Mouse (Mus musculus) hindbrain, embryonic 11.5 days (tissue): Measurements from ENCODE around the gene Hist4h4. TPM values are rescaled to one million over a fixed set of nuclear protein-coding genes. Genes with fewer than 3 reads are reported as not detected.

Source experiments
- ATAC-seq: fragments of 200-750 bp; cut with Nextera tagmentation; 2 replicates; pipeline ENCODE4 v1.8.0; 2017; ENCODE audit warnings: mild to moderate bottlenecking, moderate TSS enrichment, moderate library complexity; ENCODE audit not compliant: low FRiP score
- DNase-seq: peaks from one replicate; pipeline ENCODE4 v3.0.0-alpha.2; 2015; ENCODE audit warnings: low spot score
- H3K27ac ChIP-seq: fragments of 300-500 bp; sonication (generic); 2 replicates; pipeline ENCODE4 v1.5.1; 2014; ENCODE audit warnings: mild to moderate bottlenecking, low read depth, low read length
- H3K27me3 ChIP-seq: fragments of 300-500 bp; sonication (generic); 2 replicates; pipeline ENCODE4 v1.6.1; 2014; ENCODE audit warnings: mild to moderate bottlenecking, low read length, moderate library complexity, mixed read lengths; ENCODE audit not compliant: control insufficient read depth, insufficient read depth
- H3K36me3 ChIP-seq: fragments of 300-500 bp; sonication (generic); 2 replicates; pipeline ENCODE4 v1.6.1; 2014; ENCODE audit warnings: mild to moderate bottlenecking, low read length, moderate library complexity, mixed read lengths; ENCODE audit not compliant: control insufficient read depth, insufficient read depth
- H3K4me1 ChIP-seq: fragments of 300-500 bp; sonication (generic); replicated peaks from 2 replicates; pipeline ENCODE4 v1.6.1; 2014; ENCODE audit warnings: low read length, mixed read lengths; ENCODE audit not compliant: control insufficient read depth, insufficient read depth
- H3K4me2 ChIP-seq: fragments of 300-500 bp; sonication (generic); replicated peaks from 2 replicates; pipeline ENCODE4 v1.6.1; 2014; ENCODE audit warnings: mild to moderate bottlenecking, low read depth, low read length
- H3K4me3 ChIP-seq: fragments of 300-500 bp; sonication (generic); 2 replicates; pipeline ENCODE4 v1.5.1; 2014; ENCODE audit warnings: low read depth, low read length
- H3K9ac ChIP-seq: fragments of 300-500 bp; sonication (generic); 2 replicates; pipeline ENCODE4 v1.6.1; 2014; ENCODE audit warnings: low read depth, low read length
- H3K9me3 ChIP-seq: fragments of 300-500 bp; sonication (generic); 2 replicates; pipeline ENCODE4 v1.6.1; 2016; ENCODE audit warnings: low read length; ENCODE audit not compliant: control insufficient read depth
- whole genome bisulfite sequencing: fragments of 180-500 bp; shearing (Covaris S2); extraction: QIAGEN DNeasy Blood & Tissue Kit; methylation state at CpG from one replicate; pipeline ENCODE4 v1.1.7; 2014; 5-methylcytosine and 5-hydroxymethylcytosine counted together
- polyA plus RNA-seq: library from polyadenylated mRNA; unstranded; fragments of >200 nt; fragmentation: Nextera tagmentation; extraction: Ambion mirVana; gene quantifications from 2 replicates; pipeline ENCODE4 v1.2.1, GENCODE M21; 2014

The Hist4h4 gene
- 0.69 and 0.95 TPM in 2 replicates for polyA plus RNA-seq

GRCm38 (mm10) chr6:136803739-136804633, at the start of gene Hist4h4:
TSS of gene Hist4h4 (minus strand) at chr6:136804415.
- Histone ChIP-seq H3K9ac (peak within 1 kb of the TSS; percentile 99), H3K27ac (peak within 1 kb of the TSS; percentile 100), H3K9me3 (no peaks in the 10 kb centered on the region), H3K36me3 (no peaks in the 10 kb centered on the region), H3K4me1 (peaks cover 2% of the 10 kb centered on the region; the same call in 1 of the 2 replicates), H3K27me3 (no peaks in the 10 kb centered on the region), H3K4me3 (peak within 1 kb of the TSS; percentile 69), H3K4me2 (peak within 1 kb of the TSS; percentile 83)
- under 1% methylated on average over 50 of the region's 50 CpGs for WGBS
- DNase-seq: peak; percentile 95
- peak; percentile 77 for ATAC-seq

- WGBS: 69% methylated on average over 3 of the region's 3 CpGs
These were observed 48.5 kb upstream of the Hist4h4 start for GRCm38 (mm10) chr6:136852762-136853161.

GRCm38 (mm10) chr6:136852348-136852747, 48.1 kb upstream of the Hist4h4 start:
- H3K27ac ChIP-seq: no peak overlapping the region

More at GRCm38 (mm10) chr6:136852762-136853161, 48.5 kb upstream of the Hist4h4 start:
- Histone ChIP-seq H3K4me1 (no peaks in the 10 kb centered on the region), H3K9ac (no peak overlapping the region), H3K4me2 (no peak overlapping the region), H3K4me3 (no peak overlapping the region), H3K9me3 (no peaks in the 10 kb centered on the region), H3K36me3 (no peaks in the 10 kb centered on the region), H3K27ac (no peak overlapping the region), H3K27me3 (no peaks in the 10 kb centered on the region)
- DNase-seq (peak; percentile 33), ATAC-seq (no peak)

GRCm38 (mm10) chr6:136850267-136850666, 46.1 kb upstream of the Hist4h4 start:
- H3K4me3 ChIP-seq: no peak overlapping the region
- H3K4me1 ChIP-seq: no peaks in the 10 kb centered on the region
- no peak overlapping the region for H3K9ac ChIP-seq
- no peak overlapping the region for H3K4me2 ChIP-seq
- H3K36me3 ChIP-seq: no peaks in the 10 kb centered on the region
- H3K9me3 ChIP-seq: no peaks in the 10 kb centered on the region
- ATAC-seq (no peak), DNase-seq (no peak)
- H3K27me3 ChIP-seq: no peaks in the 10 kb centered on the region
- WGBS: 83% methylated on average over 6 of the region's 6 CpGs
- no peak overlapping the region for H3K27ac ChIP-seq

More at GRCm38 (mm10) chr6:136852348-136852747, 48.1 kb upstream of the Hist4h4 start:
- Histone ChIP-seq H3K9ac (no peak overlapping the region), H3K4me2 (no peak overlapping the region), H3K9me3 (no peaks in the 10 kb centered on the region), H3K36me3 (no peaks in the 10 kb centered on the region), H3K27me3 (no peaks in the 10 kb centered on the region), H3K4me1 (no peaks in the 10 kb centered on the region), H3K4me3 (no peak overlapping the region)
- DNase-seq (no peak), ATAC-seq (no peak)
- WGBS: 89% methylated on average over 4 of the region's 4 CpGs

- Histone ChIP-seq H3K4me2 (no peak overlapping the region), H3K36me3 (no peaks in the 10 kb centered on the region), H3K4me3 (no peak overlapping the region), H3K9ac (no peak overlapping the region), H3K9me3 (no peaks in the 10 kb centered on the region), H3K4me1 (no peaks in the 10 kb centered on the region), H3K27me3 (no peaks in the 10 kb centered on the region), H3K27ac (no peak overlapping the region)
- 87% methylated on average over 5 of the region's 5 CpGs for whole genome bisulfite sequencing
- ATAC-seq (no peak), DNase-seq (no peak)
These were observed 44.8 kb upstream of the Hist4h4 start for GRCm38 (mm10) chr6:136848971-136849370.

GRCm38 (mm10) chr6:136848399-136848798, 44.2 kb upstream of the Hist4h4 start:
- H3K4me1 ChIP-seq: no peaks in the 10 kb centered on the region

GRCm38 (mm10) chr6:136847790-136848189, 43.6 kb upstream of the Hist4h4 start:
- H3K4me1 ChIP-seq: no peaks in the 10 kb centered on the region
- no peaks in the 10 kb centered on the region for H3K36me3 ChIP-seq
- H3K4me3 ChIP-seq: no peak overlapping the region
- DNase-seq: peak; percentile 62
- H3K9ac ChIP-seq: no peak overlapping the region
- H3K4me2 ChIP-seq: no peak overlapping the region
- 28% methylated on average over 2 of the region's 2 CpGs for whole genome bisulfite sequencing
- H3K27me3 ChIP-seq: no peaks in the 10 kb centered on the region
- H3K9me3 ChIP-seq: no peaks in the 10 kb centered on the region
- no peak overlapping the region for H3K27ac ChIP-seq
- no peak for ATAC-seq

More at GRCm38 (mm10) chr6:136848399-136848798, 44.2 kb upstream of the Hist4h4 start:
- no peak for DNase-seq
- Histone ChIP-seq H3K27me3 (no peaks in the 10 kb centered on the region), H3K4me2 (no peak overlapping the region), H3K36me3 (no peaks in the 10 kb centered on the region), H3K9ac (no peak overlapping the region), H3K9me3 (no peaks in the 10 kb centered on the region), H3K27ac (no peak overlapping the region), H3K4me3 (no peak overlapping the region)
- 88% methylated on average over 8 of the region's 8 CpGs for WGBS
- no peak for ATAC-seq

- no peaks in the 10 kb centered on the region for H3K4me1 ChIP-seq
- WGBS: 89% methylated on average over 3 of the region's 3 CpGs
- H3K36me3 ChIP-seq: no peaks in the 10 kb centered on the region
- DNase-seq: no peak
- no peak overlapping the region for H3K27ac ChIP-seq
- no peak for ATAC-seq
- no peak overlapping the region for H3K4me2 ChIP-seq
- no peaks in the 10 kb centered on the region for H3K27me3 ChIP-seq
- H3K4me3 ChIP-seq: no peak overlapping the region
- H3K9ac ChIP-seq: no peak overlapping the region
- no peaks in the 10 kb centered on the region for H3K9me3 ChIP-seq
These were observed 43.1 kb upstream of the Hist4h4 start for GRCm38 (mm10) chr6:136847267-136847666.
